Mouse (Mus musculus) ovary, adult 18-20 months (tissue): ENCODE results near the gene Wnt8b.

Experiments
- DNase-seq: peaks from one replicate; pipeline ENCODE4 v3.0.0; 2022; ENCODE audit warnings: low spot score, mixed read lengths

The Wnt8b gene

DNA sequence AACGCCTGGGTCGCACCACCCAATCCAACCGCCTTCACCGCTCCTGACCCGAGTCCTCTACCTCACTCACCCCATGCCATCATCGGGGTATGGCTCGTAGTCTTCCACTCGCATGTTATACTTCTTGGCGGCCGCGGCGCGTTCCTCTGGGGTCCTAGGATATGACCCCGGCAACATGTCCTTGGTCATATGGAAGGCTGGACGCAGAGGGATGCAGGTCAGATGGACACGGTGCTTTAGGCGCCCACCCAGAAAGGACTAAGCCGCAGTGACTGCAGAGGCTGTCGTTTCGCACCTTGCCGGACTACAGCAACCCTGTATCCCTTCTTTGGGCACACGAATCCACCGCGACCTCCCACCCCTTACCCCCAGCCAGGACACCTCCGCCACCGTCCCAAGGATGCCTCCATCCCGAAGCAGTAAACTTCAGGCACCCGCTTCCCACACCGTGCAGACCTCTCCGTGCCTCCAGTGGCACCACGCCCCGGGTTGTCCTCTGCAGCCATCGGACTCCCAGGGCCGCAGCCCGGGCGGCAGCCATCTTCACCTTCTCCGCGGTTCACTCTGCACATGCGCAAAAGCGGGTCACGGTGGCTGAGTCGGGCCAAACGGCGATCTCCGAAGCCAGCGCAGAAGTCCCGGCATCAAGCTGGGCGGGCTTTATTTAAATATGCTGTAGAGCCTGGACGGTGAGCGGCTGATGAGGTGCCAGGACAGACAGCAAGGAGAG lies 61.8 kb downstream of the Wnt8b start, which contains the start of gene Ndufb8:
Ndufb8 (minus strand) TSS at position 580 of the 730 bp plus-strand sequence.
- DNase-seq: peak; percentile 90

DNA sequence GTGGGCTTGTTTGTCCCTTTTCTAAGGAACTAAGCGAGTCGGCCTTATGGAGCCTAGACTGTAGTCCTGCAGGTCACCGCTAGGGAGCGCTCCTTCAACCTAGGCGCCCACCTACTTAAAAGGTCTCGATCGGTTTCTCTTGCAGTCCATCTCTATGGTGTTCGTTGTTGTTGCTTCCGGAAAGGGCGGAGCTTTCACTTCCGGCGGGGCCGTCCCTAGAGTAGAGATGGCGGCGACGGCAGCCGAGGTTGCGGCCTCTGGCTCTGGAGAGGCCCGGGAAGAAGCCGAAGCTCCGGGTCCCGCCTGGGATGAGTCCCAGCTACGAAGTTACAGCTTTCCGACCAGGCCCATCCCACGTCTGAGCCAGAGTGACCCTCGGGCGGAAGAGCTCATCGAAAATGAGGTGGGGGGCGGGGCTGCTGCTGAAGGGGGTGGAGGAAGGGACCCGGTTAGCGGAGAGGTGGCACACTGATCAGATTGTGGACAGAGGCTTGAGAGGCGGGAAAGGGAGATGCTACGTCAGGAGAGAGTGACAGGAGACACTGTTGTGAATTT lies 69.5 kb downstream of the Wnt8b start, which contains the start of gene Hif1an:
Hif1an (plus strand) TSS at position 199 of the 555 bp plus-strand sequence.
- DNase-seq: peak; percentile 89
